Mouse (Mus musculus) embryo, embryonic 11 days (tissue): ENCODE results near the gene Olfr1394.
"Not testable (repeated sequence)": the region's sequence is repeated elsewhere in the genome, so short reads cannot be mapped to it uniquely, and the experiment has no call there.

Experiments
- DNase-seq: peaks from one replicate; pipeline ENCODE4 v3.0.0-alpha.2; 2015

The Olfr1394 gene

GRCm38 (mm10) chr11:49154077-49154476 lies at the start of gene Olfr1394:
TSS of gene Olfr1394 (plus strand) at chr11:49154377.
- DNase-seq, result no peak

- no peak for DNase-seq
Observed at GRCm38 (mm10) chr11:49105752-49106151, 48.4 kb upstream of the Olfr1394 start.

GRCm38 (mm10) chr11:49107650-49108537 lies 46.3 kb upstream of the Olfr1394 start:
- DNase-seq, result no peak

- peak; percentile 50 for DNase-seq
Observed at GRCm38 (mm10) chr11:49108833-49109232, 45.3 kb upstream of the Olfr1394 start.

GRCm38 (mm10) chr11:49111000-49111399 lies 43.2 kb upstream of the Olfr1394 start:
- no peak for DNase-seq

GRCm38 (mm10) chr11:49112624-49113219 lies 41.5 kb upstream of the Olfr1394 start:
- no peak for DNase-seq

GRCm38 (mm10) chr11:49114158-49114557 lies 40.0 kb upstream of the Olfr1394 start:
- DNase-seq, result no peak

GRCm38 (mm10) chr11:49114774-49115173 lies 39.4 kb upstream of the Olfr1394 start, which contains the start of gene Olfr1396:
TSS of gene Olfr1396 (minus strand) at chr11:49114874.
- DNase-seq, result no peak

- DNase-seq, result no peak
Observed at GRCm38 (mm10) chr11:49119635-49120034, 34.5 kb upstream of the Olfr1394 start.

- DNase-seq, result no peak
Observed at GRCm38 (mm10) chr11:49124169-49124568, 30.0 kb upstream of the Olfr1394 start.

GRCm38 (mm10) chr11:49141974-49142373 lies 12.2 kb upstream of the Olfr1394 start, which contains the start of gene Olfr1395:
TSS of gene Olfr1395 (plus strand) at chr11:49142274.
- no peak for DNase-seq

GRCm38 (mm10) chr11:49156821-49157814 lies 2.9 kb downstream of the Olfr1394 start:
- no peak for DNase-seq

GRCm38 (mm10) chr11:49168839-49169611 lies 14.8 kb downstream of the Olfr1394 start:
- peak; percentile 56 for DNase-seq

- no peak for DNase-seq
Observed at GRCm38 (mm10) chr11:49170576-49170975, 16.4 kb downstream of the Olfr1394 start.

- DNase-seq, result no peak
Observed at GRCm38 (mm10) chr11:49175345-49175744, 21.2 kb downstream of the Olfr1394 start.

GRCm38 (mm10) chr11:49176047-49176779 lies 22.0 kb downstream of the Olfr1394 start:
- not testable (repeated sequence) for DNase-seq

- no peak for DNase-seq
Observed at GRCm38 (mm10) chr11:49183172-49183571, 29.0 kb downstream of the Olfr1394 start.

- DNase-seq, result no peak
Observed at GRCm38 (mm10) chr11:49186452-49186851, 32.3 kb downstream of the Olfr1394 start.

GRCm38 (mm10) chr11:49186955-49187488 lies 32.8 kb downstream of the Olfr1394 start, which contains the start of gene Btnl9:
TSS of gene Btnl9 (minus strand) at chr11:49187159.
- no peak for DNase-seq

- no peak for DNase-seq
Observed at GRCm38 (mm10) chr11:49187701-49188100, 33.5 kb downstream of the Olfr1394 start.

GRCm38 (mm10) chr11:49189737-49190136 lies 35.6 kb downstream of the Olfr1394 start:
- peak; percentile 64 for DNase-seq
